Mouse (Mus musculus): Measurements from ENCODE around the gene Cdca7l. TPM values are rescaled to one million over a fixed set of nuclear protein-coding genes. Genes with fewer than 3 reads are reported as not detected.

Cdca7l gene
- polyA plus RNA-seq (2021; fragmentation: Nextera tagmentation), result 0.88 and 1.0 TPM in 2 replicates
- long read RNA-seq, experiment 1, partial matches to known transcripts, result 0 of 2 reads
- long read RNA-seq, experiment 1, other reads (novel, unspliced or antisense), result 1 of 2 reads
- long read RNA-seq, experiment 2, transcript Cdca7l-201 (10 exons, 2,957 nt), result major isoform, 5 of 12 reads
- long read RNA-seq, experiment 2, partial matches to known transcripts, result 0 of 12 reads
- long read RNA-seq, experiment 2, other reads (novel, unspliced or antisense), result 7 of 12 reads

GRCm38 (mm10) chr12:117803989-117804388 lies at the start of gene Cdca7l:
Cdca7l (plus strand) TSS chr12:117804289.

